Mouse (Mus musculus): Measurements from ENCODE around the gene Rfx2. TPM values are rescaled to one million over a fixed set of nuclear protein-coding genes. Genes with fewer than 3 reads are reported as not detected.

The Rfx2 gene
- total RNA-seq (2015) (6.4 and 8.8 TPM in 2 replicates), total RNA-seq (2017) (4.8 and 5.0 TPM in 2 replicates)

DNA sequence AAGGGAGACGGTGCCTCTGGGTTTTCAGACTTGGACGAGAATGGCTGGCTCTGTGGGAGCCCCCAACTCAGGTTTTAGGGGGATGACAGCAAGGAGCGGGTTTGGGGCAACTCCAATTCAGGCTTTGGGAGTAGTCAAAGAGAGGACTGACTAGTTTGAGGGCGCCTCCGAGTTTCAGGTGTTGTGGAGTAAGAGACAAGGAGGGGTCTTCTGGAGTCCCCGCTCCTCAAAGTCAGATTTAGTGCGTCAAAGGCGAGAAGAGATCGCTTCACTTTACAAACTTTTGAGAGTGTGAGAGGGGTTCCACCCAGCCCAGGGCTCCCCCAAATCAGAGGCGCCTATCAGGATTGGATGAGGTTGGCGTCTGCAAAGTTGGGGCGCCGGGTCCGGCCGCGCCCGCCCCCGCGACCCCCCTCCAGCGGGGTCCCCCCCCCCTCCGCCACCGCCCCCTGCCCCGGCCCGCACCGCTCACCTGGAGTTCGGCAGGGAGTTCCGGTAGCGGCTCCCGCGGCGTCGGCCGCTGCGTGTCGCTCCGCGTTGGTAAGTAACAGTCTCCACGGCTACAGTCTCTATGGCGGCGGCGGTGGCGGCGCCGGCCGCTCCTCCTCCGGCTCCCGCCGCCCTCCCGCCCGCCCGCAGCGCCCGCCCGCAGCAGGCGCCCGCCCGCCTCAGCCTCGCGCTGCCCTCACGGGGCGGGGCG, at the start of gene Rfx2:
TSS of gene Rfx2 (minus strand) at position 603 of the 700 bp plus-strand sequence.
- no peak for ATAC-seq (replicated peaks; ENCODE audit: poor library complexity)

DNA sequence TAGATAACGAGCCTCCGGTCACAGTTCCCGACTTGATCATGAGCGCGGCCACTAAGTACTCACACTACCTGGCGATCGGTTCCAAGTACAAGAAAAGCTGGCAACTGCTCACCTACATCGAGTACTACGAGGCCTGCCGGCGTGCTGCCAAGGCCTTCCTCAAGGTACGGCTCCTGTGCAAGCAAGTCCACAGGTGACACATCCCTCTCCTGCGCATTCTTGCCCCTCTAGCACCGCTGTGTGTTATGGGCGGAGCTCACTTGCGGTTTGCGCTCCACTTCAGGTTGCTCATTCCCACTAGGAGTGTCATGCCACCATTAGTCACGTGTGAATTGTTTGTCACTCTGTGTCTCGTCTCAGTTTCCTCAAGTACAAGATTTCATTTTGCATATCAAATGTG, 46.6 kb upstream of the Rfx2 start:
- ATAC-seq (replicated peaks; ENCODE audit: poor library complexity), result no peak

DNA sequence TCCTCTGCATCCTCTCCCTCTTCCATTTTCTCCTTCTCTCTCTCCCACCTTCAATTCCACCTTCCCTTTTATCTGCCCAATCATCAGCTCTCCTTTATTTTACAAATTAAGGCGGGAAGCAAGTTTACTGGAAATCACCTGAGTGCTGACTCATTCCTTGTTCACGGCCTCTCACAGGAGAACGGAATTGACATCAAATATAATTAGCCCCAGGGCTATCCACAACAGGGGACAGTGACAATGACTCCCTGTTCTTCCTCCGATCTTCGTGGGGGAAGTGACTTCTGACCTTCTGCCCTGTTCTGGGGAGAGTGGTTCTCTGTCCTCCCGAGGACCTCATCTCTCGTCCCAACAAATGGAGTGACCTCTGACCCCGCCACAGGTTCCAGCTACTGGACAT, 46.2 kb upstream of the Rfx2 start:
- no peak for ATAC-seq (replicated peaks; ENCODE audit: poor library complexity)

DNA sequence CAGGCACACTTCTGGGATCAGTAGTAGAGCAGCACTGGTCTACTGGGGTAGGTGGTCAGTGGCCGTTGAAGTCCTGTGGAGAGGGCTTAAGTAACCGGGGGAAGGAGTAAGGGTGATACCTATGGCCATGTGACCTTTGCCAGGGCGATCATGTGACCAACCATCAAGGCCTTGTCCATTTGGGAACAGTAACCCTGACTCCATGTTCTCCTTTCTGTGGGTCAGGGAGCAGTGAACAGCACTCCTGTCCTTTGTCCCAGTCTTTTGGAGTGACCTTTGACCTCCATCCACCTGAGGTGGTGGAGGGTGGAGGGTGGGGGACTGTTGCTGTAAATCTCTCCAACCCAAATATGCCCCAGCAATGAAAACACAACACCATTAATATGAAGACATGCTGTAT, 45.7 kb upstream of the Rfx2 start:
- no peak for ATAC-seq (replicated peaks; ENCODE audit: poor library complexity)

DNA sequence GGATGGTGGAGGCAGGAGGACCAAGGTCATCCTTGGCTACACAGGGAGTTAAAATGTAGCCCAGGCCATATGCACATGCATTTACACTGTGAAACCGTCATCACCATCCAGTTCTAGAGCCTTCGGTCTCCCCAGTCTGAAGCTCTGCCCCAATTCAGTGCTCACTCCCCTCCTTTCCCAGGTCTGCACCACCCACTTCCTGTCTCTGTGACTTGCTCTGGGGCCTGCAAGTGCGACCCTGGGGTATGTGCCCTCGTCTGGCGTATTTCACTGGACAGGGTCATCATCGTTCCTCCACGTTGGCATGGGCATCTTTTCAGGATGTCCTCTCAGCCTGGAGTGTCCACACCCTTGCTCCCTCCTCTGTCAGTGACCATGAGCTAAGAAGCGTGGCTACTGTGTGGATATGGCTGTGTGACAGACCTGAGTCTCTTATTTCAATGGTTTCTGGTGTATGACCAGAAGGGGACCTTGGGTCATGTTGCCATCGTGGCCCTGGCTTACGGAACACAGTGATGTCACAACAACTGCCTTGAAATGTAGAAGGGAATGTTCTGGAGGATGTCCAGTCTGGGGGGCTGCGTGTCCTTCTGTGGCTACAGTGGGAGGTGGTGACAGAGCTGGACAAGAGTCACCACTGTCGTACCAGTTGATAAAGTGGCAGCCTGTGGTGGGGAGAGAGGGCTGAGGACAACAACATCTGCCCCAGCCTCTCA, 44.3 kb upstream of the Rfx2 start, which contains the start of gene 1700061G19Rik:
TSS of gene 1700061G19Rik (plus strand) at position 542 of the 716 bp plus-strand sequence.
- ATAC-seq (replicated peaks; ENCODE audit: poor library complexity), result peak; percentile 37

DNA sequence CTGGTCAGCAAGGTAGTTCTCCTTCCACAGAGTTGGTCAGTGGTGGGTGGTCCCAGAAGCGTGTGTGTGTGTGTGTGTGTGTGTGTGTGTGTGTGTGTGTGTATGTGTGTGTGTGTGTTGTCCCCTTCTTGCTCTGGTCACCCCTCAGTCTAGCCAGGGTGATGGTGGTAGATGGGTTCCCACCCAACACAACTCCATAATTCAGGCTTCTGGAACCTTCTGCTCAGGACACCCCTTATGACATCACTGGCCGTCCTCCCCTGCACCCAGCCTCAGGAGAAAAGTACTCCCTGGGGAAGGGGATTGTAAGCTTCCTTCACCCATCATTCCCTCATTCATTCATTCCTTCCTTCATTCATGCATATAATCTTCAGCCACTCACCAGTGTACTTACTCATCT, 43.4 kb upstream of the Rfx2 start, which contains the start of gene Acsbg2:
TSS of gene Acsbg2 (minus strand) at position 211 of the 400 bp plus-strand sequence.
- no peak for ATAC-seq (replicated peaks; ENCODE audit: poor library complexity)

DNA sequence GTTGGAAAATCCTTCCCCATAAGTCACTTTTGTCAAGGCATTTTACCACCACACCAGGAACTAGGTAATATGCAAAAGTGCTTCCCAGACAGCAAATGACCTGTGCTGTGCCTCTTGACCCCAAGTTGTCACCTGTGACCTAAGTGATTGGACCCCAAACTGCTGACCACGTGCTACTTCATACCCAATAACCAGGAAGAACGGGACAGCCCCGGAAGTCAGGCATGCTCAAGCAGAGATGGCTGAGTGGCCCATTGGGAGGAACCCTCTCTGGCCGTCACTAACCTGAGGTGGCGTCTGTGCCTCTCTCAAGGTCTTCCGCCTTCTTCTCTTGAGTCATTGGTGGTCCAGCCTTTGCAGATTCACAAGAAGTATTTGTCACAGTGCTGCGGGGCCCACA, 41.7 kb upstream of the Rfx2 start:
- no peak for ATAC-seq (replicated peaks; ENCODE audit: poor library complexity)

DNA sequence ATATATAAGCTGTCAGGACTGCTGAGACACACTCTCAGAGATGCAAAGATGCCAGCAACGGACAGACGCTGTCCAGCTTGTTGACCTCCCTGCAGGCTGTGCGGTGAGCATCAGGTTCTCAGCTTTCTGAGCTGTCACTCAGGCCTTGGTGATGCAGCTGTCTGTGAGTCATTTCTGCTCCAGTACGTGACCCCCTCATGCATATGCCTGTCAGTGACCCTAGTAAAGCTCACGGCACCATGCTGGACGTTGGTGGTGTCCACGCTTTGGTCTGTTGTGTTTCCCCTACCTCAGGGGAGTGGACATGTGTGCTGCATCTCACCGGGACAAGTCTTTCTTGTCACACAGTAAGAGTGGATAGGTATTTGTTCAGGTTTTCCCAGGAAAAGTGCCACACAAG, 41.0 kb upstream of the Rfx2 start:
- no peak for ATAC-seq (replicated peaks; ENCODE audit: poor library complexity)

DNA sequence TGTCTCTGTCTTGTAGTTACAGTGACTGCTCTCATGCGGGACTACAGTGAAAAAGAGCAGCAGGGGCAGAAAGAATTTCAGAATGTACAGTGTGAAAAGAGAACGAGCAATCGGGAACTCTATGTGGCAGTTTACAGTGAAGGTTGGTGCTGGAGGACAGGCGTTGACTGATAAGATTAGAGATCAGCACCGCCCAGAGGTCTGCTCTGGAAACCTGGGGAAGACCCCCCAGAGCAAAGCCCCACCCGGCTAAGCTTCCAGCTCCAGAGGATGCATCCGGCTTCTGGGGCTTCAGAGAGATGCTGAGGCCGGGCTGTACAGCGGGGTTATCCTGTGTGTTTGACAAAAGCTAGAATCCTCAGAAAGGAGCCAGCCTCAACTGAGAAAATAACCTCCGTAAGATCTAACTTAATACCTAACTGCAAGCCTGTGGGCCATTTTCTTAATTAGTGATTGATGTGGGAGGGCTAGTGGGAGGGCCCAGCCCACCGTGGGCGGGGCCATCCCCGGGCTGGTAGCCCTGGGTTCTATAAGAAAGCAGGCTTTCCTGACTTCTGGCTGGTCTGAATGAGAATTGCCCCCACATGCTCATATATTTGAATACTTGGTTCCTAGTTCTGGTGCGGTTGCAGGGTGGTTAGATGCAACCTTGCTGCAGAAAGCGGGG, 39.6 kb upstream of the Rfx2 start:
- ATAC-seq (replicated peaks; ENCODE audit: poor library complexity), result no peak

DNA sequence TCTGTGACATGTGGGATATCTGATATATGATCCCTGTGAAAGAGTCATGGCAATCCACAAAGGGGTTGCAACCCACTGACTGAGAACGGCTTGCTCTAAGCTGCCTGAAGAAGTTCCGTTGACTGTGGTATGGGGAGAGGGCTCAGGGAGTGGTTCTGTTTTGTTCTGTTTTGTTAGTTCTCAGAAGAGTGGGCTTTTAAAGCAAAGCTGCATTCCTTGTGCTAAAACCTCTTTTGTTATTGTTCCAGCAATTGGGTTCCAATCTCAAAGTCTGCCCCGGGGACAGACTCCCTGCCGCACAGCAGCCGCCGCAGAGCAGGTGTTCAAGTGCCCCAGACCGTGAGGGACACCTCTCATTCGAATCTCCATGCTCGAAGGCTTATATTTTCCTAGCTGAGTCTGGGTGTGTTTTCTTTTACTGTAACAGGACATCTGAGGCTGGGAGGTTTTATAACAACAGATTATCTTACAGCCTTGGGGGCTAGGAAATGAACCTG, 38.7 kb upstream of the Rfx2 start:
- ATAC-seq (replicated peaks; ENCODE audit: poor library complexity), result no peak

DNA sequence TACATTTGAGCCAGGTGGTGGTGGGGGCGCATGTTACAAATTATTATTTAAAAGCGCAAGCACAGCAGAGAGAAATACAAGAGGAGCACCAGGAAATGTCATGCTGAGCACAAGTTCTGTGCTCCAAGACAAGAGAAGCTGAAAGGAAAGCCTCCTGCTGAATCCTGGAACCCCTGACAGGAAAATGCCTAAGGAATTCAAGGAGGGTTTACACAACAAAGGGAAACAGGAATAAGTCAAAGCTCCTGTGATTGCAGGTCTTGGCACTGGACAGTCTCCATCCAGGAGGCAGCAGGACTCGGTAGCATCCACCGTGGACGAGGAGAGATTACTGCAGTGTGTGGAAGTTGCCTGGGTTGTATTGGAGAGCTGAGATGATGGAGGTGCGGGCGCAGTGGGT, 35.3 kb upstream of the Rfx2 start:
- no peak for ATAC-seq (replicated peaks; ENCODE audit: poor library complexity)

DNA sequence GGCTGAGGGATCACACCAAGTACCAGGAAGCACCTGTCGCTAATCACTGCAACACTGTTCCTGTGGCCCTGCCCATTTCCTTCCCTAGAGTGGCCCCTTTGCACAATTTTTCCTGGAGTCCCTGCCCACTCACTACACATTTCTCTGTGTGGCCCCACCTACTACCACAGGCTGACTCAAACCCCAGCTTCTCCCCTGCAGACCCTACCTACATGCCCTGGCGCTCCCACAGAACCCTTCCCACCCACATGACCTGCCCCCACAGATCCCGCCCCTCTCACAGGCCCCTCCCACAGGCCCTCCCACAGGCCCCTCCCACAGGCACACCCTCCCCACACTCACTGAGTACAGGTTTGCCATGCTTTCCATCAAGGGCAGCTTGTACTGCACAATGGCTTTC, 30.4 kb upstream of the Rfx2 start:
- ATAC-seq (replicated peaks; ENCODE audit: poor library complexity), result peak; percentile 84

DNA sequence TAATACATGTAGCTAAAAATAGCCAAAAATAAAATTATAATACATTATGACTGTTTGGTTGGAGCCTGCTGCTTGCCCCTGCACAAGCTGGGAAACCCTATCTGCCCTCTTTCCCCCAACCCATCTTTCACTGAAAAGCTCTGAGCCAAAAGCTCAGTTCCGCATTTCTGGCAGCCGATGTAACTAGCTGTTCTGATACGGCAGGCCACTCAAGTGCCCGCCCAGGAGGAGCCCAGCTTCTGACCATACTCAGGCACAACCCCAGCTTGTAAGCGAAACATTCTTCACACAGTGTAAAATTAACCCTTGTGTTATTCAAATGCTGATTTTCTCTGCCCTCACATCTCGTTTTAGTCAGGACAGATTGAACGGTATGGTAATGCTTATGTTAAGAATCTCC, 28.1 kb upstream of the Rfx2 start:
- peak; percentile 52 for ATAC-seq (replicated peaks; ENCODE audit: poor library complexity)

DNA sequence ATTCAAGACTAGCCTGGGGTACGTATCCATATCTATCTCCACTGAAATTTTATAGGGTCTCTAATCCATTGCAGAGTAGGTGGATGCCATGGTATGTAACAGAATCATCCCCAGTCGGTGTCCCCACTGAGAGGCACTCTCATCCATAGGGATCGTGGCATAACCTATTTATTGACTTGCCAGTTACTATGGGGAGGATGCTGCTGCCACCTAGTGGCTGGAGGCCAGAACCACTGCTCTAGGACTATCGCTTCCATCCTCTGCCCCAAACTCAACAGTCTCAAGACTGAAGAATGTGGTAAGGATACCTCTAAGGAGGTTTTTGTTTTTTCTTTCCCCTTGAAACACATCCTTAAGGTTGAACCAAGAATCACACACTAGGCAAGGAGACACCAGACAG, 27.4 kb upstream of the Rfx2 start:
- ATAC-seq (replicated peaks; ENCODE audit: poor library complexity), result peak; percentile 67

DNA sequence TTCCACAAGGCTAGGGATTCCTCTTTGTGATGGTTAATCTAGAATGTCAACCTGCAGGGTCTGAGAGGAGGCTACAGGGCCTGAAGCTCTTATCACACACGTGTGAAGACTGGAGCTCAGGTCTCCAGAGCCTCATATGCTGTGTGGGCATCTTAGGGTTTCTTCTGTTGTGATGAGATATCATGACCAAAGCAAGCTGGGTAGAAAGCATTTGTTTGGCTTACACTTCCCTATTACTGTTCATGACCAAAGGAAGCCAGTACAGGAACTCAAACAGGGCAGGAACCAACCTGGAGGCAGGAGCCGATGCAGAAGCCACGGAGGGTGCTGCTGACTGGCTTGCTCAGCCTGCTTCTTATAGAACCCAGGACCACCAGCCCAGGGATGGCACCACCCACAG, 24.6 kb upstream of the Rfx2 start:
- peak; percentile 47 for ATAC-seq (replicated peaks; ENCODE audit: poor library complexity)

DNA sequence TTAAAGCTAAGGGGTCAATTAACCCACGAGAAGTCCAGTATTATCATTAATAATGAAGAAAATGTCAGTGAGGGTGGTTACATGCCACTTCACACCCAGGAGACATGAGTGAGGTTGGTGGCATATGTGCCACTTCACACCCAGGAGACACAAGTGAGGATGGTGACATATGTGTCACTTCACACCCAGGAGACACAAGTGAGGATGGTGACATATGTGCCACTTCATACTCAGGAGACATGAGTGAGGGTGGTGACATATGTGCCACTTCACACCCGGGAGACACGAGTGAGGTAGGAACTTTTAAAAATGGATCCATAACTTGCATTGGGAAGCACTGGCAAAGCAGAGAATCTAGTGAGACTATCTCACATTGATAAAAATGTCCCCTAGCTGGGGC, 20.4 kb upstream of the Rfx2 start:
- no peak for ATAC-seq (replicated peaks; ENCODE audit: poor library complexity)

DNA sequence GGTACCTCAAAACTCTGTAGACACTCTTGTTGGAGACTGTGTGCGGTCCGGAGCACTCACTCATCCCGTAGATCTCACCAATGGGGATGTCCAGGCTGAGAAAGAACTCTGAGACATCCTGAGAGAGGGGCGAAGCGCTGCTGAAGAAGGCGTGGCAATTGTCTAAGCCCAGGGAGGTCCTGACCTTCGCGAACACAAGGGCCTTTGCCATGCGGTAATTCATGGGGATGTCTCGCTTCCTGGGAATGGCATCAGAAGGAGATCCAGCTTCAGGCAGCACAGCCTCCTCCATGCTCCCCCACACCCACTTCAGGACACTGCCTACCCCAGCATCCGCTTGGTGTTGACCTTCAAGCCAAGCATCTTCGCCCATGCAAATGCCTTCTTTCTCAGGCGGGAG, 18.9 kb upstream of the Rfx2 start:
- no peak for ATAC-seq (replicated peaks; ENCODE audit: poor library complexity)

DNA sequence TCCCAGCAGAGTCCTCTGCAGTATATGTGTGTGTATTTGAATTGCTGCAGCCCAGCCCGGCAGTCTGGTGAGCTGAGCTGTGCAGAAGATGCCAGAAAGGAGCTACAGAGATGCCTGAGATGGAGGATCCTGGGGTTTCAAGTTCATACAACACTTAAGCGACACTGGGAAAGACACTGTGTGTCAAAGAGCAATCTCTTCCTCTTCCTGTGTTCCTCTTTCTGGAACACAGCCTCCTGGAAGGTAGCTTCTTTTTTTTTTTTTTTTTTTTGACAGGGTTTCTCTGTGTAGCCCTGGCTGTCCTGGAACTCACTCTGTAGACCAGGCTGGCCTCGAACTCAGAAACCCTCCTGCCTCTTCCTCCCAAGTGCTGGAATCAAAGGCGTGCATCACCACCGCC, 18.0 kb upstream of the Rfx2 start:
- peak; percentile 64 for ATAC-seq (replicated peaks; ENCODE audit: poor library complexity)

DNA sequence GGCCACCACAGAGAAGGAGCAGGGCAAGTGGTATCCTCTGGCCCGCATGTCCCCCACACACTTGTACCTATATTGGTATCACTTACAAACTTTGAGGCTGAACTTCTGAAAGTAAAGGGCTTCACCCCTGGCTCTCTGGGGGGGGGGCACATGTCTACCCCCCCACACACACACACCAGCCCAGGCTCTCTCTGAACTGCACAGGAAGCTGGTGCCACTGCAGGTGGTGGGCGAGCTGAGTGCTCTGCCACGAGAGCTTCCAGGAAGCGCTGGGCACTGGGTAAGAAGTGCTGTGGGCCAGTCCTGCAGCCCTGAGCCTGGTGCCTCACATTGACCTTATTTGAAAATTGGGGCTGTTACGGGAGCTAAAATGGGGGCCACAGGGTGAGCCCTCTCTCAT, 12.9 kb upstream of the Rfx2 start:
- ATAC-seq (replicated peaks; ENCODE audit: poor library complexity), result peak; percentile 18; the same call in 1 of the 2 replicates

DNA sequence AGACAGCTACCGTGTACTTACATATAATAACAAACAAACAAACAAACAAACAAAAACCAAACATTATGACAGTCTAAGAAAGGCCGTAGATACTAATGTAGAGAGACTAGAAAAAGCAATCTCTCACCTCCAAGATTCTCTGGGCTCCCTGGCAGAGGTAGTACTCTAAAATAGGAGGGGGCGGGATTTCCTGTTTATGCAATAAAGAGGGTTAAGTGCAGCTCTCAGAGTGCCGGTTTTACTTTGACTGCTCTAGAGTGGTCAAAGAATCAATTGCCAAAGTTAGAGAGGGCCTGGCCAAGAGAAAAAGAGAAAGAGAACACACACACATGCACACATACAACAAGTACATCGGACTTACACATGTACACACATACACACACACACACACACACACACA, 11.4 kb upstream of the Rfx2 start:
- ATAC-seq (replicated peaks; ENCODE audit: poor library complexity), result peak; percentile 61

DNA sequence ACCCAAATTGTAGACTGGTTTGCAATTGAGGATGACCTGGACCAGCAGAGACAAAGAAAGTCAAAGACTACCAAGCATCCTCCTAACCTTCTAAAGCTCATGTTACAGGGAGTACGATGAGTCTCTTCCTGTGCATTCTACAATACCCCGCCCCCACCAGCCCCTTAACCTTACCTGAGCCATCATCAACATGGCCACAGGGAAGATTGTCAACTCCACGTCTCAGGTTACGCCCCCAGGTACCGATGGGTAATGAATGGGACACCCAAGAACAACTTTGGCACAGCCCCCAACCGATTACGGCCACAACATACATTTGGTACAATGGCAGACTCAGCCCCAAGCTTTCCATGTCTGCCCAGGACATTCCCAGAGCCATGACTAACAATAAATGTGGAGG, 9.7 kb upstream of the Rfx2 start:
- no peak for ATAC-seq (replicated peaks; ENCODE audit: poor library complexity)

DNA sequence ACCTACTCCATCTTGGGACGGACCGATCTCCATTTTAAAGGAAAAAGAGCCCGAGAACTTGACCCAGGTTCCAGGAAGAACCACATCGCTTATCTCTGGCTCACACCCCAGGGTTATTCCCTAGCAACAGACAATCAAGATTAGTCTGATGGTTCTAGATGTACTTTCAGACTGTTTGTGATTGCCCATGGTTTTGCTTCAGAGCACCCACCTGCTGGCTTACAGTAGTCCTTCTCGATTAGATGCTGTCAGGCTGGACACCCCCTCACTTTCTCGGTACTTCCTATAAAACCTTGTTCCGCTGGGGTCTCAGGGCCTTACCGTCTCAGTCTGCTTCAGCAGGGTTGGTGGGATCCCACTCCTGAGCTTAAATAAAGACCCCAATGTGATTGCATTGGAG, 5.5 kb upstream of the Rfx2 start:
- no peak for ATAC-seq (replicated peaks; ENCODE audit: poor library complexity)
